Mouse (Mus musculus) cerebellum, adult 2 months (tissue): ENCODE data around the gene Ntrk2.

Experiments used
- CTCF ChIP-seq: fragments of 200-500 bp; IDR thresholded peaks from 2 replicates; pipeline ENCODE4 v1.5.1; 2011; ENCODE audit warnings: low read depth, mild to moderate bottlenecking, control low read depth, low read length, moderate library complexity, borderline replicate concordance; ENCODE audit not compliant: insufficient read depth
- POLR2A ChIP-seq: fragments of 200-500 bp; IDR thresholded peaks from 2 replicates; pipeline ENCODE4 v1.6.1; 2011; ENCODE audit warnings: low read length, control low read depth, borderline replicate concordance; ENCODE audit not compliant: insufficient read depth

DNA sequence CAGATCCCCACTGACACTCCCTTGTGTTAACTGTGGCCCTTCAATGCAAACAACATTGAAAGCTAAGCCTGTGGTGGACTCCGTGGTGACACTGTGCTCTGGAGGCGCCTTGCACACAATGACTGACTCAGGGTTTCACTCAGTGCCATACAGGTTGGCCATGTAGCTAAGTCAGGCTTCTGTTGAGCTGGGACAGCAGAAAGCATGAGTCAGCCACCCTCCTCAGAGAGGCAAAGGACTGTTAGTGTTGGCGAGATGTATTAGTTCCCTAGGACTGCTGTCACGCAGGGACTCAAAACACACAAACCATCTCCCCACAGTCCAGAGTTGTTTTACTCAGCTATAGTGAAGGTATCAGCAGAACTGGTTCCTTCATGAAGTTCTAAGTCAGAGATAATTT lies 245.8 kb downstream of the Ntrk2 start:
- TF ChIP-seq CTCF, result no peak
- TF ChIP-seq POLR2A, result no peak
